Mouse (Mus musculus) adrenal gland, postnatal 25 days (tissue): ENCODE measurements around the gene Gm49387. TPM values are rescaled to one million over a fixed set of nuclear protein-coding genes. Genes with fewer than 3 reads are reported as not detected.

Experiments used
- DNase-seq: peaks from one replicate; pipeline ENCODE4 v3.0.0; 2021; ENCODE audit warnings: mixed read lengths
- total RNA-seq: library from RNA; stranded (reverse); gene quantifications from 2 replicates; pipeline ENCODE4 v1.2.3, GENCODE M21; 2021

The Gm49387 gene
- total RNA-seq, 1 experiment from 2014 or later: 1.2 TPM

DNA sequence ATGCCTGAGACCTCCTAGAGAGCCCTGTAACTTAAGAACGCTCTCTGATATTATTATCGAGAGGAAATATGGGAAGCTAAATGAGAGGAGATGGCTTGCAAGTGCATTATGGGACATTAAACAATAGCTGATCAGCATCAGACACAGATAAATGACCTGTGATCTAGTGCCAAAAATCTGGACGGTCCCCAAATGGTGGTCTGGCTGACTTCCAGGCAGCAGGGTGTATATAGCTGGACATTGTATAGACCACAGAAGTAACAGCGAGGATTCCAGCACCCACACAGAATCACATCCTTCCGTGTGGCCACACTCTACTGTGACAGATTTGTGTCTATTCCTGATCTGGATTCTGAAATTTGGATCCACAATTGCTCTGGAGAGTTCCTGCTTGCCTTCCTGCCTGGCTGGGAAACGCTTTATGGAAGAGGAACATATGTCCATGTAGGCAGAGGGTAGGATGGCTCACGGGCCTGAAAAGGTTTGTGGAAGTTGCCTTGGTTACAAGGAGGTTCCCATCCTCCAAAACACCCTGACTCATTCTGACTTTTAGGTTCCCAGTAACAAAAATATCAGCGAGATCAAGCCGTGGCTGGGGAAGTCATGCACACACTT is 68.0 kb downstream of the Gm49387 start:
- no peak for DNase-seq

DNA sequence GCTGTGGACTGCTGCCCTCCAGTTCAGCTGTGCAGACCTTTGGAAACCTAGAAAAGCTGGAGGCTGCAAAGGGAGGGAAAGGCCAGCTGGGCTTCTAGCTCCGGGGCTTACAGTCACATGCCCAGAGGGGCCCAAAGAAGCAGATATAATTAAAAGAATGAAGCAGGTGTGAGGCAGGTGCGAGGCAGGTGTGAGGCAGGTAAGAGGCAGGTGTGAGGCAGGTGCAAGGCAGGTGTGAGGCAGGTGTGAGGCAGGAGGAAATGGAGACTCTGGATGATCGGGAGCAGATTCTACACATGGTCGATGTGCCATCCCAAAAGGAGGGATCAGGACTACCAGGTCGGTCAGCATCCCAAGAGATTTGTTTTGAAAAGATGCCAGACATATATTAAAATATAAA is 69.3 kb downstream of the Gm49387 start:
- DNase-seq: no peak

DNA sequence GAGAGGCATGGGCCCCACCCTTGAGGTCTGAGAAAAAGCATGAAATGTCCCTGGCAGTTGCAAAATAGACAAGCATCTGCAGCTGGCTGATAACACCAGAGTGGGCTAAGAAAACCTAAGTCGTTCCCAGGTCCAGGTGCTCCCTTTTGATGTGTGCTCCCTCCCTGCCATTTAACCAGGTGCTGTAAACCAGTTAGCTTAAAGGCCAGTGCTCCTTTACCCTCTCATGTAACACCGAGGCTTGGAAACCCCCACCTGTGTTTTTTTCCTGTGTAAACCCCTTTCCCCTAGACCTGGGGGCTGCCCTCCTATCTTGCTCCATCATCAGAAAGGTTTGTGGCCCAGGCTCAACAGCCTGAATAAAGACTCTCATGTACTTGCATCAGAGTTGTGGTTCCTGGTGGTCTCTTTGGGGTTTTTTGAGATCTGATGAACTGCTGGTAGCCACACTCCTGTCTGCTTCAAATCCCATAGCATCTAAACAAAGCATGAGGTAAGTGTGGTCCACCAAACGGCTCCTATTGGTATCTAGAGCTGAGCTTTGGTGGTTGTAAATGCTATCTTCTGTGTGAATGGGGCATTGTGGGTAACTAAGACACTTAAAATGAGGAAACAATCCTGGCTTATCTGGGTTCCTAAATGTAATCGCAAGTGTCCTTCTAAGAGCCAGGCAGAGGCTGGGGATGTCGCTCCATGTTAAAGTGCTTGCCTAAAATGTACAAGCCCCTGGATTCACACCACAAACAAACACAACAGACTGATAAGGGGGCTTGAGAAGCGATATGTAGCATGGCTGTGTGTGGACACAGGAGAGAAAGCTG is 70.3 kb downstream of the Gm49387 start:
- DNase-seq: no peak

DNA sequence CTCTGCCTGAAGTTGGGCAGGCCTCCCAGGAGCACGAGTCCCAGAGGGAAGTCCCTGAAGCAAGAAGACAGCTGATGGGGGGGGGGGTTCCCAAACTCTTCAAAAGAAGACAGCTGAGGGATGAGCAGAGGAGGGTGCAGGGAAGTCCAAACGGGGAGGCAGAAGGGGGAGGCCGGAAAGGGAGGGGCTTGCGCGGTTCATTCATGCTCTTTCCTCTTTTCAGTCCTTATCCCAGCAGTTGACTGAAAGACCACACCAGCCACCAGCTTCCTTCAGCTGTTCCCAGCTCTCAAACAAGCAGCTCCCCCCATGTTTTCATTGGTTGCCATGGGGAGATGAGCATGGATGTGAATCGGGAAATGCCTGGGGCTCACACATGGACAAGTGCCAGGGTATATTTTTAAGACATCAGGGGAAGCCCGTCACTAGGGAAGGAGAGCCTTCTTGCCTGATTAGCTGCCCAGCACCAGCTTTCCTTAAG is 71.5 kb downstream of the Gm49387 start:
- DNase-seq: no peak

DNA sequence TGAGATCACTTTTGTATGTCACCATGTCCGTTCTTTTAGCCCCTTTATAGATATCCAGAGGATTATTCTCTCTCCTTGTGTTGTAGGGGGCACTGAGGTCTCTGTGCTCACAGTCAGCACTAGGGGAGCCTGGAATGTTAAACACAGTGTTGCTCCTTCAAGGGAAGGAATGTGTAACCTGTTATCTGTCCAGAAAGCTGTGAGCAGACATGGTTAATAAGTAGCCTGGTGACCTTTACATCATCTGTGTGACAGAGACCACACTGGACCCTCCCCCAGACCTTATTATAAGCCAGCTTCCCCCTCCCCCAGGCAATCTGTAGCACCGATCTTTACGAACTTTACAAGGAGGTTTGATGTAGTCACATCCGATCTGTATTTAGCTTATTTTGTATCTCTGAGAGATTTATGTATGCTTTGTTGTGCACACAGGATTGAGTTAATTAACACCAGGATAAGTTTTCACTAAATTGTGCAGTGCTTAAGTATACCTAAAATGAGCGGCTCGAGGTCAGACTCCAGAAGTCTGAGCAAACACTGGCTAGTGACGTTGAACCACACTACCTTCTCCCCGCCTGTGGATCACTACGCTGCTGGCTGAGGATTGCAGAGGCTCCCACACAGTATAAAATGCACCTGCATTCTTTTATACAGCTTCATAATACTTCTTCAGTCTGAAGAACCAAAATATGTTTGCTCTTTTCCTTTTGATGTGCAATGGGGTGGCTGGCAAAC is 75.0 kb downstream of the Gm49387 start:
- DNase-seq: no peak

DNA sequence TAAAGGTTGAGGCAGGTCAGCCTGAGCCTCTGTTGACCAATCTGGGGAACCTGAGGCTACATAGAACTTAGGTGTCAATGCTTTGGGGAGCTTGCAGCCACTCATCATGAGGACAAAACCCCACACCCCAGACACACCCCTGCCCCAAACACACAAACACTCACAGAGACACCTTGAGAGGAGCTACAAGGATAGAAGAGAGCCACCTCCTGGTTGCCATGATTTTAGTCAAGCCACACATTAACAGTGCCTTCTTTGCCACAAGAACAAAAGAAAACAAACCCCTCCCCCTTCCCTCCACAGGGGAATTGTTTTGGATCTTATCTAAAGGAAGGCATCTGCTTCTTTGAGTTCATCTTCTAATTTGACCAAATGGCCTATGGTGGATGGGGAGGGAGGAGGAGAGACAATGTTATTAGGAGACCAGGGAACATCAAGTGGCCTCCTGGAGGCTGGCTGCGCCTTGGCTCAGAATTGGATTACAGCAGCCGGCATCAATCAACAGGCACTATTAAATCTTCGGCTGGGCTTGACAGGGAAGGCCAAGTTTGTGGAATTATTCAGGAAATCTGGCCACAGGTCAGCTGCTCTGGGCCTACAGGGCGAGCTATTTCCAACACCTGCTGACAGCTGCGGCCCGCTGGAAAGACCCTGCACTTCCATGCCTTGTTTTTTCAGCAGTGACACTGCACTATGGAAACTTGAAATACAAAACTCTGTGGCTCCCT is 76.1 kb downstream of the Gm49387 start:
- DNase-seq: peak; percentile 38

DNA sequence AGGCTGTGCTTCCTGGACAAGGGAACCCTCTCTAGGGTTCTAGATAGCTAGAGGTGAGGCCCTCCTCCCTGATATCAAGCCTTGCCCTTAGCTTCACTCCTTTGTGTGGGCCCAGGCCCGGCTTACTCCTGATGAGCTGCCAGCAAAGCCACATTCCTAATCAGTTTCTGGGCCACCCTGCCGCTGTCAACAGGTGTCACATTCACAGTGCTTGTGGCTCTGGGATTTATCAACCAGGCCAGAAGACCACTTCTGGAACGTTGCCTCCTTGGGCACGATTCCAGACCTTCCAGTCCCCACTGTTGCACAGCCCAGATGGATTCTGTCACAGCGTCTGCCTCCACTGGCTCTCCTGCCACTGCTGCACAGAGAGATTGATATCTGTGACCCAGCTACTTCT is 79.8 kb downstream of the Gm49387 start:
- DNase-seq: no peak

DNA sequence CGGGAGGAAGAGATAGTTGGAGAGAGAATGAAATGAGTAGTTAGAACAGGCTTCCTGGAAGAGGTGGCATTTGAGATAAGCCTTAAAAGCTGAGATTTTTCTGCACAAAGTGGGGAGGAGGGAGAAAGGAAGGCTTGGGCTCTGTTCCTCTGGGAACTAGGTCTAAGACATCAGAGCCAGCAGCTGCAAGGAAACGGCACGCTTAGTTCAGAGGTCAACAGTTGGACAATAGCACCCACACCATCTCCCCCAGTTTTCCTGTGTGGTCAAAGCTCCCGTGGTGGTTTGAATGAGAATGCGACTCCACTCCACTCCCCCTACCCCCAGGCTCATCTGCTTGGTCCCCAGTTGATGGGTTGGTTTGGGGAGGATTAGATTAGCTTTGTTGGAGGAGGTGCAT is 81.5 kb downstream of the Gm49387 start:
- DNase-seq: no peak

DNA sequence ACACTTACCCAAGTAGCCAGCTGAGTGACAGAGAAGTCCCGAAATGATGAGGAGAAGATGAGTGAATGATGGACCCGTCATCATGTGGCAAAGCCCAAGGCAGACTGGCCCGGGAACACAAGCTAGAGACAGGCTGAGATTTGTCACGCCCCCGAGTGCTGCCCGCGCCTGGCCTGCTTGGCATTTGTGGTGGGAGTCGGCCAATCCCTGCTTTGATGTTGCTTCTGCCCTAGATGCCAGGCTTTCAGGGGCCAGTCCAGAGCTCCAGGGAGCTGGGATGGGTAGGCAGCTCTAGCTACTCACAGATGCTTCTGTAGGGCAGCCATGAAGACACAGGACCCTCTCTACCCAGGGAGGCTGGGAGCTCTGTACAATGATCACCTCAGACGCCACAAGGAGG is 82.9 kb downstream of the Gm49387 start:
- DNase-seq: no peak

DNA sequence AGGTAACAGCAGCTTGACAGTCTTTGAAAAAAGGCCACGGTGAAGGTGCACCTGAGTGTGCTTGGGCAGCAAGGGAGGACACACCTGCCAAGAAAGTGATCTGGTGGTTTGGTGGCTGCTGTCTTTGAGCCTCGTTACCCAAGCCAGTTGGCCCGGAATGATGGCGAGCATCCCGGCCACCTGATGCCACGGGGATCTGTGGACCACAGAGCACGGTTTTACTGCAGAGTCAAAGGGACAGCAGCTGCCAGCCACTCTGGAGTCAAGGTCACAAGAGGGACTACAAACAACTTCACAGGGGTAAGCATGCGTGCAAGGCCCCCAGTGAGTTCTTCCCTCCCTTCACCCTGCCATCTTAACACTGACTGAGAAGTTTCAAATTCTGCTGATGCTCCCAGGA is 83.4 kb downstream of the Gm49387 start:
- no peak for DNase-seq

DNA sequence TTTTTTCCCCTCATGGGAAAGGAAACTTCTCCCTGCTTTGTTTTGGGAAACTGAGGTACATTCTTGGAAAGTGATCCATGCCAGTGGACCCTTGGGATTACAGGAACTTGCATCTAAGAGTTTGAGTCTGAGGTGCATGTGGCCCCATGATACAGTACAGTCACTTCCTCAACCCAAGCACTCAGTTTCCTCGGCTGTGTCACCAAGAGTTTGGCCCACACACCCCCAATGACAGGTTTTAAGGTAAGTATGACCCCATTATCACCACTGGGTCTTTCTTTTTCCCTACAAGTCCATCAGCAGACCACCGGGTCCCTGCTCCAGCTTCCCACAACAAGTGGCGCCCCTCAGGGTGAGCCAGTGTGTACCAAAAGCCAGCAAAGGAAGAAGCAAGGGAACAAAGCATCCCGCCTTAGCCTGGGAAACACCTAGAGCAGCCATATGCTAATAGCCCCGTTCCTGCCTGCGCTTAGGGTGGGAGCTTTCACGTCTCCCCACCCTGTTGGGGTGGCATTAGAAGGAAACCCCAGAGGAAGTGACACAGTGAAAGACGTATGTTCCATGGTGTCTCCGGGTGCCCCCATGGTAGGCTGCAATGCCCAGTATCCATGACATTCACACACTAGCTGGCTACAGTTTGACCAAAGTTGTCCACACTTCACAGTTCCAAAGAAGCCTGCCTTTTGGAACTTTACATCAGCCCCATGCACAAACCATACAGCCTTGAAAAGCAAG is 84.0 kb downstream of the Gm49387 start:
- DNase-seq: no peak

DNA sequence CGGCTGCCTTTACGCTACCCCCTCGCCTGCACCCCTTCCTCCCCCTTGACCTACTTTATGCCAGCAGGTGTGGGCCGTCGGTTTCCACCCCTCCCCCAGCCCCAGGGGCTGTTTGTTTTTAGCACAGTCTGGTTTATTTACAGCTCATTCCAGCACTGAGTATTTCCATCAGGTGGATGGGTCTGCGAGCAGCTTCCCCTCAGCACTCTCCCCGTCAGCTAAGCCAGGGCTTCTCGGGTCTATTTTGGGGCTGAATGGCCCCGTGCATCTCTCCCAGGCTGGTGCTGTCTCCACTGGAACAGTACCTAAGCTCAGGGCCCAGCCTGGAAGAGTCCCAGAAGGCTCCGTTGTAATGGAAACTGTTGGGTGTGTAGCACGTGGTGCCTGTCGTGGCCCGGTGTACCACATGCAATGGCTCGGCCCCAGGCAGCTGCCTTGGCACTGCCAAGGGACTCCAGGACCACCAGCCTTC is 84.7 kb downstream of the Gm49387 start:
- no peak for DNase-seq

DNA sequence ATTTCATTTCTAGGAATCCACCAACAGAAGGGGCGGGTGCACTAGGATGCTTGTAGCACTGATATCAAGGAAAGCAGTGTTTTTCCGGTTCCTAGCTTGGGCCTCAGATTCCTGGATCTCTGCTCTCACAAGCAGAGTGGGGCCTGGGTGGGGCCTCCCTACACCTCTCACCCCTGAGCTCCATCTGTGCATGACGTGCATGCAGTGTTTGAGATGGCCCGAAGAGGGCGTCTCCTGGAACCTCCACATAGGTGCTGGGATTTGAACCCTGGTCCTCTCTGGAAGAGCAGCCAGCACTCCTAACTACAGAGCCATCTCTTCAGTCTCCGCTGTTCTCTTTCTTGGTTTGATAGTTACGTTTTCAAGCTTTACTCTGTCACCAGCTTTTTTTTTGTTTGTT is 85.7 kb downstream of the Gm49387 start:
- DNase-seq: no peak

DNA sequence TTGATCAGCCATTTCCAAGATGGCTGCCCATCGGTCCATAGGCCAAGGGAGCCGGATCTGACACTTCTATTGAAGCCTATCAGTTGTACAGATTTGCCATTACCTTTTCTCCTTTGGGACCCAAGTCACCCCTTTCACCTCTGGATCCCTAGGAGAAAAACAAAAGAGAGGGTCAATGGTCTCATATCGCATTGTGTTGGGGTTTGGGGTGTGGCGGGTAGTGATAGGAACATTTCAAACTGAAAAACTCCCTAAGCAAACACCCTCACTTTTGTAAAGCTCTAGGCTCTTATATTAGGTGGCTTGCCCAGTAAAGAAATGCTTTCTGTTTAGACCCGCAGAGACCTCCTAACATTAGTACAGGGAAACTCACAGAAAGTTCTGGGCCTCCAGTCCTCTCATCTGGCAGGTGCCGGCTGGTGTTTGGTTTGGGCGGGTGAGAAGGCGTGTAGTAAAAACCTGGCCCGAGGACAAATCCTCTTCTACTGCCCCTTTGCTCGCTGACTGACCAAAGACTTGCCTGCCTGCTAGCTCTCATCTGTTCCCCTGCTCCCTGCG is 96.7 kb downstream of the Gm49387 start:
- DNase-seq: no peak

DNA sequence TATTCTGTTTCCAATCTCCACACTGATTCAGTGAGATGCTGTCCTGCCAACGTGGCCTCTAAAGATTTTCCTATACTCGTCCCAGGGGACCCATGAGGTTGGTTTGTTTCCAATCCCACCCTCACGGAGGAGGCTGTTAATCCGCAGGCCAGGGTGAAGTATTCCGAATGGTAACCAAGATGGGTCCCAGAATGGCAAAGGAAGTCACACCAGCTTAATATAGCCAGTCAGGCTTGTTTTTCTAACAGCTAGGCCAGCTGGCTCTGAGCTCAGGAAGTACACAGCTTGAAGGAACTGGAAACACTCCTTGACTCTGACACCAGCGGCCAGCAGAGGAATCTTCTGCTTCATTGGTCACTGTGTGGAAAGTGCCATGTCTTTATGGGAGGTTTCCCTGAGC is 103.4 kb downstream of the Gm49387 start:
- no peak for DNase-seq

DNA sequence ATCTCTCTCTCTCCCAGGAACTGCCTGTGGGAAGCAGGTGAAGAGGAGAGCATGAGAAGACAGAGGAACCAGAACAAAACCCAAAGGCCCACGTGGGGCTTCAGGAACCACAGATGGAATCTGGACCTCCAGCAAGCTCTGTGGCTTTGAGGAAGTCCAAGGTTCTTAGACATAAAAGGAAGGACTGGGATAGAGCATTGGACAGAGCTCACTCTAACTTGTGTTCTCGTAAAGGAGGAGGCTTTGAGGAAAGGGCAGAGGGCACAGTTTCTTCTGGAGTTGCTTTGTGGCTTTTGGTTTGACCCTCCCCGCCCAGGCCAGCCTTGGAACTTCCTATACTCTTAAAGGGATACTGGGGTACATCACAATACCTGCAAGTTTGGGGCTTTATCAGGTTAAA is 108.0 kb downstream of the Gm49387 start:
- no peak for DNase-seq

DNA sequence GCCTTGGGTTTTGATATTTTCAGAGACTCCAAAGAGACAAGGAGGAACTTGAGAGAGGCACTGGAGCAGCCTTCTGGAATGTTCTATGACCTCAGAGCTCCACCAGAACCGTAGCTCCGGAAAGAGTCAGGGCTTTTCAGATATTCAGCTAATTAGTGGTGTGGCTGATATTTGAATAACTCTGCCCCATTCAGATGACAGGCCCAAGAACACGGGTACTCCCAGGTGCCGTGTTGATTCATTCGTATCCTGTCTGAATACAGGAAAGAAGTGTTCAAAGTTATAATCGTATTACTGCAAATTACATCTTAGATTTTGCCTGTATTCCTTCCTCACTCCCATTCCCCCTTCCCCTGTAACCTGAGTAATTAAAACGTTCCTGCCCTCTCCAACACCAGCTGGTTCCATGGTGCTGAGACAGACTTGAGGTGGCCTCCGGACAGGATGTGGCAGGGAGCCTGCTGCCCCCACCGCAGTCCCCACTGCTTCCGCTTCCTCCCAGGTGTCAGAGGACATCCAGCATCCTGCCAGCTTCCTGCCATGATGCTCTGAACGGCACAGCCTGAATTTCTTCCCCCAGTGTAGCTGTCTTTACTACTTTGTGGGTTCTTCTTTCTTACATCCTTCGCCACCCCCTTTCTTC is 109.1 kb downstream of the Gm49387 start:
- no peak for DNase-seq

DNA sequence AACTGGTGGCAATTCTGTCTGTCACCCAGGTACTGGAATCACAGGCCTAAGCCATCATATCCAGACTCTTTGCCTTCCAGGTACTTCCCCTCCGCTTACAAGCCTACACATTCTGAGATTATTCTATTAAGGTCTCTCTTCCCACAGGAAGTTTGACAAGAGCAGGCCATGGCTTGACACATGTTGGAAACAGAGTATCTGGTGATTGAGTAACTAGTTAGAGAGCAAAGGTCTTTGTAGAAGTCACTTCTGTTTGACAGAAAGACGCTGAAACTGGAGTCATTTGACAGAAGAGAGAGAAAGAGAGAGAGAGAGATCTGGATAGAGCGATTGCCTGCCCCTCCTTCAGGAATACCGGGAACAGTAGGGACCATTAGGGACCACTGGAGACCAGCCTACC is 109.8 kb downstream of the Gm49387 start:
- no peak for DNase-seq

DNA sequence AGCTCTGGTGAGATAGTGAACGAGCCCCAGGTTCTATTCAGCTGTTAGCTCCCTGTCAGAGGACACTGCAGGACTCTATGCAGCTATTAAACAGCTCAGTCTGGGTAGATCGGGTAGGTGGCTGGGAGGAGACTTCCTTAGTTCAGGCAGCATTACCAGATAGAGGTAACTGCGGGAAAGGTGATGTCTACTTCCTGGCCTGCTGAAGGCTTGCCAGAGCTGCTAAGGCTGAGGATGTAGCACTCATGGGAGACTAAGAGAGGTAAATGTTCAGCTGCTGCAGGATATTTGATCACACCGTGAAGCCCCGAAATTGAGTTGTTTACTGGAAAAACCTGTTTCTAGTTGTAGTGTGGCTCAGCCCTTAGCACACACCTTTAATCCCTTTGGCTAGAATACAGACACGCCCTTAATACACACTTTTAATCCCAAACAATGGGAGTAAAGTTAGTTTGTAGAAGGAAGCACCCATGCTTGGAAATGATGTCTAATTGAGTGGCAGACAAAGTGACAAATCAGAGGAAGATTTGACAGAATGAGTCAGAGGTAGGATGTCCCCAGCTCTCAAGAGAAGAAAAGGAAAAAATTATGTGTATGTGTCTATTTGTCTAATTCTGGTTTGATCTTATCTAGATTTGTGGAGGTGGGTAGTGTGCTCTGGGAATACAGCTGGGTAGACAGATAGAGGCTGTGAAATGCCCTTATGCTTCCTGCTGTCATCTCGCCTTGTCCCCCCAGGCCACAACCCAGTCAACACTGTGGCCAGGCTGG is 115.5 kb downstream of the Gm49387 start:
- no peak for DNase-seq

DNA sequence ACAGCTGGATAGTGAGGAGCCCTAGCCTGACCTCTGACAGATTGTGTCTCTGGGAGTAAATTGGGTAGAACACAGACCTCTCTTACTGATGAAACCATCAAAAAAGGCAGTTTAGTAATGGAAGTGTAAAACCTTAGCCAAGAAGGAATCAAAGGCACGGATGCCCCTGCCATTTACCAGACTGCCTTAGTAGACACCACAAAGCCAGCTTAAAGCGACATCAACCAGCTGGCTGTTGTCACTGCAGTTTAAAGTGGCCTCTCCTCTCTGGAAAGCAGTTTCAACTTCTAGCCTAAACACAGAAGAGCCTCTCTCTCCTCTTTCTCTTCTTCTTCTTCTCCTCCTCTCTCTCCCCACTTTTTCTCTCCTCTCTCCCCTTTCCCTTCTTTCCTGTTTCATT is 119.4 kb downstream of the Gm49387 start:
- DNase-seq: no peak
